In the genomic region with DNA sequence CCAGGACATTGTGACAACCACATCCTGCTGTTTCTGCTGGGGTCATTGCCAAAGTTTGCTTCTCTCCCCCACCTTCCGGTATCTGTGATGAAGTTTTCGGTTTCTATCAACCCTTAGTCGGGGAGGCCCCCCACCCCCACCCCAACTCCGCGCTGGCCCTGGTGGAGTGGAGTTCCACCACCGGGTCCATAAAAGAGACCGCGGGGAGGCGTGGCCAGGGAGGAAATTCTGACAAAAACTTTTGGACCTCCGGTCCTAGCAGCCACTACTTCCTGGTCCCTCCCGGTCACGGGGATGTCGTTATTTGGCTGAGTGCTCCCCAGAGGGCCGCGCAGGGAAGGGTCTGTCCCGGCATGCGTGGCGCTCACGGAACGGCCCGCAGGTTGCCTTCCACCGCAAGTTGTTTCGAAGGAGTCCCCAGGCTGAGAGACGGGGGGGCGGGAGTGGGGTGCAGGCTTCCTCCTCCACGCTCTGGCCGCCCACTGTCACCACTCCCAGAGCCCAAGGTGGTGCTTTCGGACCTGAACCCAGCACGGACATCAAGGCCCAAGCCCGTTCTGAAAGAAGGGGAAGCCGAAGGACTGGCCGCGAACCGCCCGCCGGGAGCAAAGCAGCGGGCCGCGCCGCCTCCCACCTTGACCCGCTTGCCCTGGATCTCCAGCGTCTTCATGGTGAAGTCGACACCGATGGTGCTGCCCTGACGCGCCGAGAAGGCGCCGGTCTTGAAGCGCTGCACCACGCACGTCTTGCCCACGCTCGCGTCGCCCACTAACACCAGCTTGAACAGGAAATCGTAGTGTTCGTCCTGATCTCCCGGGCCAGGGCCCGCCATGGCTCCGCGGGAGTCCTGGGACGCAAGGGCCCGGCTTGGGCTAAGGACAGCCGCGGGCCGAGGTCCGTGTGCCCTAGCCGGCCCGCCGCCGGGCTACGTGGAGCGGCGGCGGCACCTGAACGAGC, we compare ENCODE assay signal across 8 mouse cellular contexts. TPM values are rescaled to one million over a fixed set of nuclear protein-coding genes. Genes with fewer than 3 reads are reported as not detected.
DNase-seq lines count a peak whose midpoint lies in the region; ATAC-seq and TF ChIP-seq lines count a peak whose summit lies in the region.

No protein-coding gene starts in this region.

- H3K27me3 ChIP-seq in forebrain, embryonic 10.5 days (ENCODE audit: poor library complexity, severe bottlenecking), result peaks cover 18% of the 10 kb centered on the region
- no peaks in the 10 kb centered on the region for H3K27me3 ChIP-seq in heart, embryonic 15.5 days
- no peaks in the 10 kb centered on the region for H3K27me3 ChIP-seq in liver, embryonic 16.5 days (ENCODE audit: control insufficient read depth, insufficient read depth, low read depth, low read length)
- no peaks in the 10 kb centered on the region for H3K27me3 ChIP-seq in neural tube, embryonic 12.5 days (replicated peaks)
- no peaks in the 10 kb centered on the region for H3K27me3 ChIP-seq in stomach, postnatal 0 days (ENCODE audit: control insufficient read depth, insufficient read depth, low read length)

- H3K4me1 ChIP-seq in forebrain, embryonic 10.5 days, result peaks cover 32% of the 10 kb centered on the region
- peaks cover 24% of the 10 kb centered on the region for H3K4me1 ChIP-seq in heart, embryonic 15.5 days (replicated peaks)
- peaks cover 47% of the 10 kb centered on the region for H3K4me1 ChIP-seq in liver, embryonic 16.5 days (ENCODE audit: control insufficient read depth, low read depth, low read length)
- H3K4me1 ChIP-seq in neural tube, embryonic 12.5 days, result peaks cover 11% of the 10 kb centered on the region
- H3K4me1 ChIP-seq in stomach, postnatal 0 days (replicated peaks; ENCODE audit: control insufficient read depth, insufficient read depth), result no peaks in the 10 kb centered on the region

- peak; percentile 83 for DNase-seq in 3T3-L1 (ENCODE audit: low read depth, low spot score)
- peak; percentile 53 to 65 for DNase-seq in adrenal gland, adult 18-20 months (ENCODE audit: low spot score in 2 of 2)
- peak; percentile 61 for DNase-seq in forebrain, embryonic 10.5 days (ENCODE audit: extremely low spot score, low spot score)
- DNase-seq in kidney, postnatal 10 days, result peak; percentile 87
- peak; percentile 72 for DNase-seq in stomach, postnatal 0 days (ENCODE audit: low spot score)

- ATAC-seq in heart, embryonic 15.5 days (replicated peaks; ENCODE audit: insufficient number of reproducible peaks, insufficient read depth, low FRiP score, low read depth), result peak; percentile 19
- peak; percentile 1; the same call in 1 of the 2 replicates for ATAC-seq in liver, embryonic 16.5 days (ENCODE audit: low read depth)
- peak; percentile 70 for ATAC-seq in neural tube, embryonic 12.5 days (ENCODE audit: low FRiP score, low read depth)
- ATAC-seq in stomach, postnatal 0 days (ENCODE audit: low FRiP score, low TSS enrichment), result peak; percentile 45

- peak overlapping the region; percentile 80 for H3K4me2 ChIP-seq in heart, embryonic 15.5 days
- peak overlapping the region; percentile 79 for H3K4me2 ChIP-seq in liver, embryonic 16.5 days (ENCODE audit: low read depth, low read length)
- H3K4me2 ChIP-seq in neural tube, embryonic 12.5 days (replicated peaks), result peak overlapping the region; percentile 96
- peak overlapping the region; percentile 88 for H3K4me2 ChIP-seq in stomach, postnatal 0 days (replicated peaks; ENCODE audit: low read depth)

- 1% methylated on average over 77 of the region's 77 CpGs for WGBS in forebrain, embryonic 10.5 days
- under 1% methylated on average over 77 of the region's 77 CpGs for WGBS in heart, embryonic 15.5 days
- WGBS in liver, embryonic 16.5 days (ENCODE audit: insufficient replicate concordance), result under 1% methylated on average over 77 of the region's 77 CpGs
- 1% methylated on average over 77 of the region's 77 CpGs for WGBS in neural tube, embryonic 12.5 days
- under 1% methylated on average over 77 of the region's 77 CpGs for WGBS in stomach, postnatal 0 days

- peaks cover 31% of the 10 kb centered on the region for H3K36me3 ChIP-seq in forebrain, embryonic 10.5 days (replicated peaks)
- H3K36me3 ChIP-seq in heart, embryonic 15.5 days, result no peaks in the 10 kb centered on the region
- H3K36me3 ChIP-seq in liver, embryonic 16.5 days (ENCODE audit: control insufficient read depth, insufficient read depth), result no peaks in the 10 kb centered on the region
- H3K36me3 ChIP-seq in neural tube, embryonic 12.5 days, result peaks cover 19% of the 10 kb centered on the region
- H3K36me3 ChIP-seq in stomach, postnatal 0 days (ENCODE audit: control insufficient read depth, insufficient read depth, low read length), result no peaks in the 10 kb centered on the region

- TF ChIP-seq EP300 in stomach, postnatal 0 days (optimal IDR thresholded peaks at IDR 0.05), result no peak

- peak overlapping the region; percentile 76 for H3K4me3 ChIP-seq in forebrain, embryonic 10.5 days
- H3K4me3 ChIP-seq in heart, embryonic 15.5 days, result peak overlapping the region; percentile 77
- H3K4me3 ChIP-seq in liver, embryonic 16.5 days (ENCODE audit: low read depth, low read length), result peak overlapping the region; percentile 85
- peak overlapping the region; percentile 64 for H3K4me3 ChIP-seq in neural tube, embryonic 12.5 days
- H3K4me3 ChIP-seq in stomach, postnatal 0 days (ENCODE audit: low read depth, low read length), result peak overlapping the region; percentile 86

- TF ChIP-seq CTCF in stomach, postnatal 0 days (IDR thresholded peaks at IDR 0.05; ENCODE audit: low read depth), result no peak

- H3K9me3 ChIP-seq in forebrain, embryonic 10.5 days, result no peaks in the 10 kb centered on the region
- H3K9me3 ChIP-seq in heart, embryonic 15.5 days (replicated peaks), result no peaks in the 10 kb centered on the region
- no peaks in the 10 kb centered on the region for H3K9me3 ChIP-seq in liver, embryonic 16.5 days (replicated peaks; ENCODE audit: control insufficient read depth, low read length)
- no peaks in the 10 kb centered on the region for H3K9me3 ChIP-seq in neural tube, embryonic 12.5 days
- H3K9me3 ChIP-seq in stomach, postnatal 0 days (ENCODE audit: control insufficient read depth, low read length), result no peaks in the 10 kb centered on the region

- peak overlapping the region; percentile 86 for H3K27ac ChIP-seq in forebrain, embryonic 10.5 days
- peak overlapping the region; percentile 76 for H3K27ac ChIP-seq in heart, embryonic 15.5 days
- H3K27ac ChIP-seq in liver, embryonic 16.5 days (ENCODE audit: low read length), result peak overlapping the region; percentile 99
- H3K27ac ChIP-seq in neural tube, embryonic 12.5 days, result 0 out of 2 replicates have a peak overlapping the region, but pooled peaks have one; percentile 17
- peak overlapping the region; percentile 95 for H3K27ac ChIP-seq in stomach, postnatal 0 days (replicated peaks)

- peak overlapping the region; percentile 75 for H3K9ac ChIP-seq in heart, embryonic 15.5 days
- peak overlapping the region; percentile 98 for H3K9ac ChIP-seq in liver, embryonic 16.5 days (ENCODE audit: low read depth, low read length)
- H3K9ac ChIP-seq in neural tube, embryonic 12.5 days, result peak overlapping the region; percentile 78
- H3K9ac ChIP-seq in stomach, postnatal 0 days (ENCODE audit: low read length), result peak overlapping the region; percentile 87

RNA-seq across cellular contexts. Expression of gene Rab43, which starts 1.0 kb away (rescaled TPM):
- total RNA-seq in adrenal gland, adult 18-20 months (2021), result 10 to 100 TPM; 28.8 to 30.0 TPM
- 4.6 and 6.6 TPM in 2 replicates for polyA plus RNA-seq in forebrain, embryonic 10.5 days (2016; fragmentation: Nextera tagmentation; extraction: Ambion mirVana)
- 8.2 and 10.2 TPM in 2 replicates for polyA plus RNA-seq in heart, embryonic 15.5 days (2015; fragmentation: Nextera tagmentation; extraction: Ambion mirVana)
- 32.4 and 34.8 TPM in 2 replicates for polyA plus RNA-seq in liver, embryonic 16.5 days (2015; fragmentation: Nextera tagmentation; extraction: Ambion mirVana)
- polyA plus RNA-seq in neural tube, embryonic 12.5 days (2016; fragmentation: Nextera tagmentation; extraction: Ambion mirVana), result 9.2 and 10.8 TPM in 2 replicates
- 12.6 and 13.4 TPM in 2 replicates for polyA plus RNA-seq in stomach, postnatal 0 days (2015; fragmentation: Nextera tagmentation; extraction: Ambion mirVana)

RNA-seq across cellular contexts. Expression of gene Gm45140, which starts 24.6 kb away (rescaled TPM):
- 1 to 10 TPM; 4.3 to 6.8 TPM for total RNA-seq in adrenal gland, adult 18-20 months (2021)
- 2.1 TPM in 2 replicates for polyA plus RNA-seq in forebrain, embryonic 10.5 days (2016; fragmentation: Nextera tagmentation; extraction: Ambion mirVana)
- polyA plus RNA-seq in heart, embryonic 15.5 days (2015; fragmentation: Nextera tagmentation; extraction: Ambion mirVana), result 2.2 TPM in 2 replicates
- polyA plus RNA-seq in liver, embryonic 16.5 days (2015; fragmentation: Nextera tagmentation; extraction: Ambion mirVana), result 4.5 and 4.6 TPM in 2 replicates
- 6.2 and 6.7 TPM in 2 replicates for polyA plus RNA-seq in neural tube, embryonic 12.5 days (2016; fragmentation: Nextera tagmentation; extraction: Ambion mirVana)
- 1.3 and 1.9 TPM in 2 replicates for polyA plus RNA-seq in stomach, postnatal 0 days (2015; fragmentation: Nextera tagmentation; extraction: Ambion mirVana)

RNA-seq across cellular contexts. Expression of gene Isy1, which starts 27.6 kb away (rescaled TPM):
- total RNA-seq in adrenal gland, adult 18-20 months (2021), result 100 to 1,000 TPM in 1 of 2 experiments, 10 to 100 TPM in 1; 55.9 to 120 TPM
- 76.4 and 78.6 TPM in 2 replicates for polyA plus RNA-seq in forebrain, embryonic 10.5 days (2016; fragmentation: Nextera tagmentation; extraction: Ambion mirVana)
- polyA plus RNA-seq in heart, embryonic 15.5 days (2015; fragmentation: Nextera tagmentation; extraction: Ambion mirVana), result 22.9 and 23.5 TPM in 2 replicates
- 17.5 and 24.2 TPM in 2 replicates for polyA plus RNA-seq in liver, embryonic 16.5 days (2015; fragmentation: Nextera tagmentation; extraction: Ambion mirVana)
- 43.9 and 44.5 TPM in 2 replicates for polyA plus RNA-seq in neural tube, embryonic 12.5 days (2016; fragmentation: Nextera tagmentation; extraction: Ambion mirVana)
- 24.6 and 27.5 TPM in 2 replicates for polyA plus RNA-seq in stomach, postnatal 0 days (2015; fragmentation: Nextera tagmentation; extraction: Ambion mirVana)

RNA-seq across cellular contexts. Expression of gene Gp9, which starts 33.1 kb away (rescaled TPM):
- total RNA-seq in adrenal gland, adult 18-20 months (2021), result under 1 TPM in 1 of 2 experiments, not detected in 1; 0.70 TPM
- polyA plus RNA-seq in forebrain, embryonic 10.5 days (2016; fragmentation: Nextera tagmentation; extraction: Ambion mirVana), result 2.5 and 3.2 TPM in 2 replicates
- 3.9 and 4.2 TPM in 2 replicates for polyA plus RNA-seq in heart, embryonic 15.5 days (2015; fragmentation: Nextera tagmentation; extraction: Ambion mirVana)
- polyA plus RNA-seq in liver, embryonic 16.5 days (2015; fragmentation: Nextera tagmentation; extraction: Ambion mirVana), result 24.8 and 26.2 TPM in 2 replicates
- polyA plus RNA-seq in neural tube, embryonic 12.5 days (2016; fragmentation: Nextera tagmentation; extraction: Ambion mirVana), result 1.6 and 2.8 TPM in 2 replicates
- polyA plus RNA-seq in stomach, postnatal 0 days (2015; fragmentation: Nextera tagmentation; extraction: Ambion mirVana), result 0.38 and 0.40 TPM in 2 replicates

RNA-seq across cellular contexts. Expression of gene Cnbp, which starts 39.9 kb away (rescaled TPM):
- 100 to 1,000 TPM; 428 to 457 TPM for total RNA-seq in adrenal gland, adult 18-20 months (2021)
- polyA plus RNA-seq in forebrain, embryonic 10.5 days (2016; fragmentation: Nextera tagmentation; extraction: Ambion mirVana), result 1,473 and 1,500 TPM in 2 replicates
- polyA plus RNA-seq in heart, embryonic 15.5 days (2015; fragmentation: Nextera tagmentation; extraction: Ambion mirVana), result 661 and 702 TPM in 2 replicates
- 486 and 530 TPM in 2 replicates for polyA plus RNA-seq in liver, embryonic 16.5 days (2015; fragmentation: Nextera tagmentation; extraction: Ambion mirVana)
- 795 and 826 TPM in 2 replicates for polyA plus RNA-seq in neural tube, embryonic 12.5 days (2016; fragmentation: Nextera tagmentation; extraction: Ambion mirVana)
- 740 and 754 TPM in 2 replicates for polyA plus RNA-seq in stomach, postnatal 0 days (2015; fragmentation: Nextera tagmentation; extraction: Ambion mirVana)

Comparison
In these comparisons a context has a peak if more than half of its experiments do, and no peak if none do; other contexts are left out.
1. Peak in every context shown above with its lines: DNase-seq, ATAC-seq, H3K4me3 ChIP-seq and H3K27ac ChIP-seq.
2. H3K27ac ChIP-seq: peak in every context shown above with its lines; median percentile 99 in liver, embryonic 16.5 days; 95 in stomach, postnatal 0 days; 86 in forebrain, embryonic 10.5 days; 76 in heart, embryonic 15.5 days; 17 in neural tube, embryonic 12.5 days.
3. ATAC-seq: peak in every context shown above with its lines; median percentile 70 in neural tube, embryonic 12.5 days; 45 in stomach, postnatal 0 days; 19 in heart, embryonic 15.5 days; 1 in liver, embryonic 16.5 days.